Mouse (Mus musculus) CH12.LX (cell line): ENCODE data around the gene Pnmal1. TPM values are rescaled to one million over a fixed set of nuclear protein-coding genes. Genes with fewer than 3 reads are reported as not detected.

Source experiments
- DNase-seq: peaks from one replicate; pipeline ENCODE4 v3.0.0-alpha.2; 2013; ENCODE audit errors: extremely low read depth
- H3K27ac ChIP-seq: 2 replicates; pipeline ENCODE4 v1.5.1; 2012; ENCODE audit warnings: low read depth, mild to moderate bottlenecking, control low read depth, moderate library complexity; ENCODE audit not compliant: insufficient read depth
- H3K27me3 ChIP-seq: replicated peaks from 2 replicates; pipeline ENCODE3; 2012; ENCODE audit warnings: inconsistent platforms
- H3K36me3 ChIP-seq, 2 experiments: replicated peaks in 1 of 2; 2 replicates each; pipeline versions ENCODE3 to v1.6.1; 2012; ENCODE audit warnings: inconsistent platforms in 1 of 2, low read length in 1 of 2, mild to moderate bottlenecking in 1 of 2, mixed read lengths in 1 of 2, moderate library complexity in 1 of 2; ENCODE audit not compliant: control insufficient read depth in 1 of 2, insufficient read depth in 1 of 2
- H3K4me1 ChIP-seq, 2 experiments: 2 replicates each; pipeline ENCODE4 v1.6.1; 2012; ENCODE audit warnings: inconsistent platforms in 1 of 2, moderate library complexity in 1 of 2; ENCODE audit not compliant: insufficient read depth in 2 of 2, control insufficient read depth in 1 of 2
- H3K4me2 ChIP-seq: 2 replicates; pipeline ENCODE4 v1.6.1; 2012; ENCODE audit warnings: low read depth, mild to moderate bottlenecking, control low read depth; ENCODE audit not compliant: poor library complexity, insufficient read depth, severe bottlenecking
- H3K4me3 ChIP-seq, 3 experiments: fragments of 150-350 bp in 1 of 3; sonication (generic) in 1 of 3; replicated peaks in 1 of 3; 2 replicates each; pipeline versions ENCODE3 to v1.5.1; 2011 to 2012; ENCODE audit warnings: low read depth in 2 of 3, low read length in 2 of 3, mild to moderate bottlenecking in 2 of 3, moderate library complexity in 2 of 3, control low read depth in 1 of 3, improper control_type of control experiment in 1 of 3, inconsistent platforms in 1 of 3, mixed read lengths in 1 of 3; ENCODE audit not compliant: poor library complexity in 1 of 3
- H3K79me2 ChIP-seq: replicated peaks from 2 replicates; pipeline ENCODE4 v1.6.1; 2012; ENCODE audit warnings: mild to moderate bottlenecking, moderate library complexity; ENCODE audit not compliant: control insufficient read depth, poor library complexity, insufficient read depth, severe bottlenecking; ENCODE audit errors: extremely low read depth
- H3K9ac ChIP-seq: 2 replicates; pipeline ENCODE4 v1.6.1; 2012; ENCODE audit warnings: low read depth, mild to moderate bottlenecking, control low read depth, moderate library complexity; ENCODE audit not compliant: insufficient read depth
- H3K9me3 ChIP-seq: replicated peaks from 2 replicates; pipeline ENCODE3; 2012; ENCODE audit warnings: low read length, inconsistent platforms, mixed read lengths
- E2F4 ChIP-seq: IDR thresholded peaks from 2 replicates; pipeline ENCODE4 v1.6.1; 2011; ENCODE audit warnings: low read depth, low read length, improper control_type of control experiment; ENCODE audit not compliant: insufficient replicate concordance
- ELF1 ChIP-seq: IDR thresholded peaks from 2 replicates; pipeline ENCODE4 v1.6.1; 2014; ENCODE audit warnings: low read depth, mild to moderate bottlenecking, inconsistent platforms, low read length, improper control_type of control experiment
- IRF4 ChIP-seq: IDR thresholded peaks from 2 replicates; pipeline ENCODE4 v1.6.1; 2014; ENCODE audit warnings: low read depth, mild to moderate bottlenecking, inconsistent platforms, low read length, improper control_type of control experiment
- JUND ChIP-seq: conservative IDR thresholded peaks from 2 replicates; pipeline ENCODE4 v1.6.1; 2011; ENCODE audit warnings: low read depth, low read length, improper control_type of control experiment
- KAT2A ChIP-seq: IDR thresholded peaks from 2 replicates; pipeline ENCODE4 v1.6.1; 2012; ENCODE audit warnings: low read length, improper control_type of control experiment, inconsistent platforms; ENCODE audit not compliant: insufficient replicate concordance
- MEF2A ChIP-seq: IDR thresholded peaks from 2 replicates; pipeline ENCODE4 v1.6.1; 2014; ENCODE audit warnings: low read depth, mild to moderate bottlenecking, inconsistent platforms, low read length, improper control_type of control experiment, borderline replicate concordance
- MYC ChIP-seq: IDR thresholded peaks from 2 replicates; pipeline ENCODE4 v1.6.1; 2011; ENCODE audit warnings: low read depth, mild to moderate bottlenecking, improper control_type of control experiment, low read length
- NRF1 ChIP-seq: IDR thresholded peaks from 2 replicates; pipeline ENCODE4 v1.6.1; 2014; ENCODE audit warnings: low read depth, mild to moderate bottlenecking, inconsistent platforms, low read length, improper control_type of control experiment, moderate library complexity
- POLR2AphosphoS2 ChIP-seq: IDR thresholded peaks from 2 replicates; pipeline ENCODE4 v1.6.1; 2011; ENCODE audit warnings: low read depth, low read length, improper control_type of control experiment
- RAD21 ChIP-seq: IDR thresholded peaks from 2 replicates; pipeline ENCODE4 v1.6.1; 2011; ENCODE audit warnings: low read depth, mild to moderate bottlenecking, low read length, improper control_type of control experiment, moderate library complexity
- RCOR1 ChIP-seq: conservative IDR thresholded peaks from 2 replicates; pipeline ENCODE4 v1.6.1; 2012; ENCODE audit warnings: low read depth, mild to moderate bottlenecking, inconsistent platforms, low read length, improper control_type of control experiment
- SIN3A ChIP-seq: IDR thresholded peaks from 2 replicates; pipeline ENCODE4 v1.6.1; 2012; ENCODE audit warnings: low read length, improper control_type of control experiment, inconsistent platforms
- ZKSCAN1 ChIP-seq: IDR thresholded peaks from 2 replicates; pipeline ENCODE4 v1.6.1; 2012; ENCODE audit warnings: low read depth, inconsistent platforms, low read length, improper control_type of control experiment, borderline replicate concordance
- ZMIZ1 ChIP-seq: IDR thresholded peaks from 2 replicates; pipeline ENCODE4 v1.6.1; 2012; ENCODE audit warnings: low read depth, mild to moderate bottlenecking, inconsistent platforms, low read length, improper control_type of control experiment
- ZNF384 ChIP-seq: IDR thresholded peaks from 2 replicates; pipeline ENCODE4 v1.6.1; 2012; ENCODE audit warnings: low read depth, low read length, improper control_type of control experiment, inconsistent platforms
- dilution Hi-C: fragments of 300-500 bp; cut with MboI; formaldehyde crosslinking; loops from 2 replicates; pipeline ENCODE4 v1.14.3; 2020; ENCODE audit warnings: low sequenced_read_pairs; ENCODE audit not compliant: extremely low pct_unique_long_range_greater_than_20kb, extremely low pct_ligation_motif_present
- in situ Hi-C: fragments of 300-500 bp; cut with MboI; formaldehyde crosslinking; loops from 3 replicates; pipeline ENCODE4 v1.14.3; 2019; ENCODE audit warnings: low sequenced_read_pairs, low pct_ligation_motif_present, low pct_unique_long_range_greater_than_20kb, mixed read lengths
- polyA plus RNA-seq: library from polyadenylated mRNA; unstranded; fragments of >175 nt; gene quantifications from 2 replicates; pipeline ENCODE4 v1.2.1, GENCODE M21; 2012; ENCODE audit warnings: low read depth; ENCODE audit not compliant: insufficient read length
- total RNA-seq, 2 experiments: library from RNA; depleted of rRNA; stranded (reverse); fragments of 300-350 nt in 1 of 2; fragments of >200 nt in 1 of 2; gene quantifications; 2 replicates each; pipeline ENCODE4 v1.2.3; 2012 to 2014

Gene Pnmal1
- total and polyA plus RNA-seq, 3 experiments: 0.07 to 0.13 TPM; not detected in 1

DNA sequence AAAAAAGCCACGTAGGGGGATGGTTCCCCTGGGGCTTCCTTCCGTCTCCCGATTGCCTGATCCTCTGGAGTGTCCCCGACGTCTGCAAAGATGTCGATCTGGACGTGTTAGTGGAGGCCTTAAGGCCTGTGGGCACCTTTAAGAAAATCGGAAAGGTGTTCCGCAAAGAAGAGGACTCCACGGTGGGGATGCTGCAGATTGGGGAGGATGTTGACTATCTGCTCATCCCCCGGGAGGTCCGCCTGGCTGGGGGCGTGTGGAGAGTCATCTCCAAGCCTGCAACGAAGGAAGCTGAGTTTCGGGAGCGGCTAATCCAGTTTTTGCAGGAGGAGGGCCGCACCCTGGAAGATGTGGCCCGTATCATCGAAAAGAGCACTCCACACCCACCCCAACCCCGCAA, 34.9 kb downstream of the Pnmal1 start:
- no peak for DNase-seq
- Histone ChIP-seq H3K27ac (no peak overlapping the region), H3K9me3 (no peaks in the 10 kb centered on the region), H3K36me3 (no peaks in the 10 kb centered on the region)
- TF ChIP-seq ZNF384: no peak
- no peak for TF ChIP-seq POLR2AphosphoS2
- TF ChIP-seq ZMIZ1: no peak
- no peak for TF ChIP-seq ZKSCAN1
- no peak for TF ChIP-seq MEF2A
- TF ChIP-seq NRF1: no peak
- no peak for TF ChIP-seq ELF1
- no peak for TF ChIP-seq KAT2A
- no peak for TF ChIP-seq RCOR1
- TF ChIP-seq IRF4: no peak
- TF ChIP-seq, all 38 proteins: peak for 0
- H3K9ac ChIP-seq: no peak overlapping the region
- H3K79me2 ChIP-seq: no peaks in the 10 kb centered on the region
- H3K4me1 ChIP-seq: peaks cover 3 to 8% of the 10 kb centered on the region in 2 experiments; a peak in 3 of 4 replicates
- in situ Hi-C loops: no loop called here
- no peak overlapping the region for H3K4me3 ChIP-seq
- no peaks in the 10 kb centered on the region for H3K27me3 ChIP-seq
- dilution Hi-C loops: no loop called here
- no peak overlapping the region for H3K4me2 ChIP-seq

DNA sequence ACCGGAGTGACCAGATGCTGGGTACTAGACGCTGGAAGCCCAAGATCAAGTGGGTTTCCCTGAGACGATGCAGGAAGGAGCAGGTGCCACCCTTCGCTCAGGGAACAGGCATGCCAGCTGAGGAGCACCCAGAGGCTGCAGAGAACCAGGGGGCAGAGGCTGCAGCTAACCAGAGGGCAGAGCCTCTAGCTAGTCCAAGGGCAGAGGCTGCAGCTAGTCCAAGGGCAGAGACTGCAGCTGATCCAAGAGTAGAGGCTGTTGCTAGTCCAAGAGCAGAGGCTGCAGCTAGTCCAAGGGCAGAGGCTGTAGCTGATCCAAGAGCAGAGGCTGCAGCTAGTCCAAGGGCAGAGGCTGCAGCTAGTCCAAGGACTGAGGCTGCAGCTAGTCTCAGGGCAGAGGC, 35.9 kb downstream of the Pnmal1 start:
- H3K27ac ChIP-seq: no peak overlapping the region
- DNase-seq: no peak
- H3K36me3 ChIP-seq: peaks cover 0 to 5% of the 10 kb centered on the region in 2 experiments
- no peaks in the 10 kb centered on the region for H3K27me3 ChIP-seq
- no peaks in the 10 kb centered on the region for H3K9me3 ChIP-seq
- in situ Hi-C loops: loop anchor here (5.0 kb wide), 1 partner anchor 43 kb away; no protein-coding TSS in a partner anchor
- H3K4me2 ChIP-seq: no peak overlapping the region
- dilution Hi-C loops: no loop called here
- H3K9ac ChIP-seq: no peak overlapping the region
- peaks cover 3 to 8% of the 10 kb centered on the region in 2 experiments; a peak in 3 of 4 replicates for H3K4me1 ChIP-seq
- no peaks in the 10 kb centered on the region for H3K79me2 ChIP-seq
- TF ChIP-seq POLR2AphosphoS2 (no peak), ZMIZ1 (no peak), E2F4 (no peak), SIN3A (no peak), MYC (no peak), RAD21 (no peak), JUND (no peak), ELF1 (no peak)
- no peak overlapping the region for H3K4me3 ChIP-seq
